Mouse (Mus musculus) testis, adult 2 months (tissue): ENCODE measurements around the gene Cckbr. TPM values are rescaled to one million over a fixed set of nuclear protein-coding genes. Genes with fewer than 3 reads are reported as not detected.
A peak's percentile ranks its signal among the peaks of the same experiment; 100 is the strongest.

Experiments
- H3K27ac ChIP-seq: fragments of 200-500 bp; 2 replicates; pipeline ENCODE4 v1.5.1; 2012; ENCODE audit warnings: low read depth, low read length; ENCODE audit not compliant: control insufficient read depth, insufficient read depth
- H3K27me3 ChIP-seq: fragments of 200-500 bp; 2 replicates; pipeline ENCODE4 v1.6.1; 2012; ENCODE audit warnings: mild to moderate bottlenecking, low read length, moderate library complexity; ENCODE audit not compliant: control insufficient read depth, insufficient read depth
- H3K36me3 ChIP-seq: fragments of 200-500 bp; 2 replicates; pipeline ENCODE4 v1.6.1; 2012; ENCODE audit warnings: mild to moderate bottlenecking, low read length; ENCODE audit not compliant: control insufficient read depth, insufficient read depth
- H3K4me1 ChIP-seq: fragments of 200-500 bp; 2 replicates; pipeline ENCODE4 v1.6.1; 2012; ENCODE audit warnings: low read length; ENCODE audit not compliant: control insufficient read depth, insufficient read depth
- H3K4me3 ChIP-seq: fragments of 200-500 bp; 2 replicates; pipeline ENCODE4 v1.5.1; 2012; ENCODE audit warnings: low read depth, mild to moderate bottlenecking, low read length, moderate library complexity, mixed read lengths; ENCODE audit not compliant: control insufficient read depth
- CTCF ChIP-seq: fragments of 200-500 bp; IDR thresholded peaks from 2 replicates; pipeline ENCODE4 v1.5.1; 2012; ENCODE audit warnings: low read depth, mild to moderate bottlenecking, inconsistent platforms, low read length, moderate library complexity; ENCODE audit not compliant: control insufficient read depth, insufficient read depth, insufficient replicate concordance
- POLR2A ChIP-seq: fragments of 200-500 bp; IDR thresholded peaks from 2 replicates; pipeline ENCODE4 v1.6.1; 2012; ENCODE audit warnings: low read depth, mild to moderate bottlenecking, inconsistent platforms, low read length, moderate library complexity; ENCODE audit not compliant: control insufficient read depth
- polyA plus RNA-seq: library from polyadenylated mRNA; depleted of rRNA; stranded (reverse); fragments of >200 nt; gene quantifications from 2 replicates; pipeline ENCODE4 v1.2.3, GENCODE M21; 2012

Gene Cckbr
- polyA plus RNA-seq, 1 experiment: 0.07 TPM

DNA sequence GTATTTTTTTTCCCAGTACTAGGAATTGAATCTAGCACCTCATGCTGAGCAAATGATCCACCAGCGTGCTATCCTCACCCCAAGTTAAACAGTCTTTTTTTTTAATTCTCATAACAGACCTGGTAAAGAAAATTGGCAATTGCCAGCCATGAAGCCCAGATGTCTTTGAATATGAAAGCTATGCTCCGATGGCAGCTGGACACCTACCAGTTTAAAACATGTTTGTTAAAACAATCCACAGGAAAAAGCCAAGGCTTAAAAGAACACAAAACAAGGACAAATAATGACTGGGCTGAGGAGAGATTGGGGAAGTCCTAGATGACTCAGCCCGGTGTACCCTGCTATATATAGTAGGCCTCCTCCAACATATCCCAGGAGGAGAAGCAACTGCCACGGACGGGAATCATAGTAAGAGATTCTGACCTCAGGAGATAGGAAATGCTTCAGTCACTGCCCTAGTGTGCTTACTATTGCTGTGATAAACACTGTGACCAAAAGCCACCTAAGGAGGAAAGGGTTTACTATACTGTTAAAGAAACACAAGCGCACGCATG is 49.9 kb downstream of the Cckbr start:
- Histone ChIP-seq H3K27ac (no peak overlapping the region), H3K4me1 (no peaks in the 10 kb centered on the region), H3K27me3 (no peaks in the 10 kb centered on the region), H3K36me3 (no peaks in the 10 kb centered on the region), H3K4me3 (no peak overlapping the region)
- TF ChIP-seq POLR2A (no peak), CTCF (no peak)

DNA sequence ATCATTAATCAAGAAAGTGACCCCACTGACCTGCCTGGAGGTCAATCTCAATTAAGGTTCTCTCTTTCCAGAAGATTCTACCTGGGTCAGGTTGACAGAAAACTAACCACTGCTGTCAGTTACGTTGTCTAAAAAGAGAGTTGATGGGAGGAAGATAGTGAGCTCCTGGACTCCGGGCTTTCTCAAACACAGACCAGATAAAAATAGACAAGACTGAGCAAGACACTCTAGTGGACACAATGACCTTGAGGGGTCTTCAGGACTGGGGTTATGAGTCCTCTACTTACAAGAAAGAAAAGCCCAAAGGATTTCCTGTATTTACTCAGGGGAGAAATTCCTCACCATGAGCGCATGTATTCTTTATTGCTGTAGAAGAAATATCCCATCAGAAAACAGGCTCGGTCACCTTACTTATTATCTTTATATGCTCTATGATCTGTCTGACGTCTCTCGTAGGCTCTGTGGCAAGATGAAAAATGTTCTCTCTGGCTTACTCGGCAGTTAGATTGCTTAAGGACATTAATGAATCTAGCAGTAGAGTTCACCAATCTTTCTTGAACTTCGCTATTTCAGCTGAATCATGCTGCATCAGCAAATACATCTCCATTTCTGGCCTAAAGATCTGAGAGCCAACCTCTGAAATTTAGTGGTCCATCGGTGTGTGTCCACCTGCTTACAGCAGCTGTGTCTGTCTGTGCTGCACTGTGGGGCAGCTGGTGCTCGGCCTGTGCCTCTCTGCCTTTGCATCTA is 51.3 kb downstream of the Cckbr start:
- no peaks in the 10 kb centered on the region for H3K36me3 ChIP-seq
- no peak overlapping the region for H3K27ac ChIP-seq
- no peak for TF ChIP-seq CTCF
- TF ChIP-seq POLR2A: no peak
- no peaks in the 10 kb centered on the region for H3K27me3 ChIP-seq
- peaks cover 9% of the 10 kb centered on the region for H3K4me1 ChIP-seq
- H3K4me3 ChIP-seq: no peak overlapping the region

DNA sequence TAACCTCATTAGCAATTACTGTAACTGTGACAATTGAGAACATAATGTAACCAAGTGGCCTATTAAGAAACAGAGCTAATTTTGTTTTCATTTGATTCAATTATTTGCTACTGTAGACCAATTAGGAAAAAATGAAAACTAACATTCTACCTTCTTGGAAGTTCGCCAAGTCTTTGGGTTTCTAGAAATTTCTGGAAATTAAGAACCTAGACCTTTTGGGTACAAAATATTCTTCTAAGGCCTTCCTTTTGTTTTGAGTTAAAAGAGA is 51.8 kb downstream of the Cckbr start:
- Histone ChIP-seq H3K4me3 (no peak overlapping the region), H3K4me1 (peaks cover 12% of the 10 kb centered on the region), H3K36me3 (no peaks in the 10 kb centered on the region), H3K27ac (no peak overlapping the region), H3K27me3 (no peaks in the 10 kb centered on the region)
- TF ChIP-seq POLR2A: no peak
- no peak for TF ChIP-seq CTCF

DNA sequence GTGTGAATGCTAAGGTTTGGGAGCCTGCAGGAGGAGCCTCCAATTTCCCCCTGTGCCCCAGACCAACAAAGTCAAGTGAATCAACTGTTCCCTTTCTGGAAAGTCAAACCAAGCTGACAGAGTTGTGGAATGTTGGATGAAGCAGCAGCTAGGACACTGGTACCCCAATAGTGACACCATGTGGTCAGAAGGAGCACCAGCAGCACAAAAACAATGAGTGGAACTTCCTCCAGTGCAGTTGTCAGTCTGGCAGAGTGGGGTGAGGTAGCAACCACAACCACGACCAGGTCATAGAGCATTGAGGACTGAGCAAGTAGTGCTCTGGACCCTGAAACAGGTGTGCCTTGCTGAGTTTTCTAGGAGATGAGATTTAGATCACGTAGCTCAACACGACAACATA is 52.3 kb downstream of the Cckbr start:
- H3K27me3 ChIP-seq: no peaks in the 10 kb centered on the region
- TF ChIP-seq CTCF (peak; percentile 47; the same call in 1 of the 2 replicates), POLR2A (no peak)
- H3K4me1 ChIP-seq: peaks cover 12% of the 10 kb centered on the region
- no peak overlapping the region for H3K4me3 ChIP-seq
- no peaks in the 10 kb centered on the region for H3K36me3 ChIP-seq
- no peak overlapping the region for H3K27ac ChIP-seq

DNA sequence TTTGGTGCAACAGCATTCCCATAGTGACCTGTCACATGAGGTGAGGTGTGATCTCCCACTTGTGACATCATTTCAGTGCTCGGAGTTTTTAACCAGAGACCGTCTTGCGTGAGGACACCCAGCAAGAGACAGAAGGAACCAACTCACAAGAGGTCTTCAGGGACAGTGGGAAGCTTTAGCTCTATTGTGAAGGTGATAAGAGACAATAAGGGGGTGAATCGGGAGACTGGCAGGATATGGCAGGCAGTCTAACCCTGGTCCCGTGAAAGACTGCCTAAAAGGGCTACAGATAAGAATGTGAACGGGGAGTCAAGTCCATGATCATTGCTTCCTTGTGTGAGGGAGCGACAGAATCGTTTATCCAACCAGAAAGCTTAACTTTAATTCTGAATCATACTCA is 52.8 kb downstream of the Cckbr start:
- TF ChIP-seq CTCF (no peak), POLR2A (no peak)
- H3K27ac ChIP-seq: no peak overlapping the region
- H3K27me3 ChIP-seq: no peaks in the 10 kb centered on the region

DNA sequence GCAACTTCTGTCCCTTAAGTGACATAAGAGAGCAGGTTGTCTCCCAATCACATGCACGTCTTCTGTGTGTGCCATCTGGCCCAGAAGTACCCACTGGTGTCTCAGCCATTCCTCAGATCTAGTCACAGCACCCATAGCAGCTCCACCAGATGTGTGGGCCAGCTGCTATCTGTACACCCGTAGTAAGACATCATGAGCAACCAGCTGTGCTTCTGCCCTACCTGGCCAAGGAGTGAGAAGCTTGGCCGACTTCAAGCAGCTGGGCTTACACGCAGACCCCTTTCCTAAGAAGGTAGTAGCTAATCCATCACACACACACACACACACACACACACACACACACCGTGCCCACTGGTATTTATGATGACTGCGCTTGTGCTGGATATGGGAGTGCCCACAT is 53.7 kb downstream of the Cckbr start:
- H3K4me1 ChIP-seq: peaks cover 12% of the 10 kb centered on the region
- TF ChIP-seq CTCF: no peak
- no peak for TF ChIP-seq POLR2A
- no peak overlapping the region for H3K27ac ChIP-seq
- H3K27me3 ChIP-seq: no peaks in the 10 kb centered on the region
- no peaks in the 10 kb centered on the region for H3K36me3 ChIP-seq
- H3K4me3 ChIP-seq: no peak overlapping the region

More for the DNA sequence above, 52.8 kb downstream of the Cckbr start:
- H3K4me3 ChIP-seq: no peak overlapping the region
- H3K36me3 ChIP-seq: no peaks in the 10 kb centered on the region
- H3K4me1 ChIP-seq: peaks cover 12% of the 10 kb centered on the region

DNA sequence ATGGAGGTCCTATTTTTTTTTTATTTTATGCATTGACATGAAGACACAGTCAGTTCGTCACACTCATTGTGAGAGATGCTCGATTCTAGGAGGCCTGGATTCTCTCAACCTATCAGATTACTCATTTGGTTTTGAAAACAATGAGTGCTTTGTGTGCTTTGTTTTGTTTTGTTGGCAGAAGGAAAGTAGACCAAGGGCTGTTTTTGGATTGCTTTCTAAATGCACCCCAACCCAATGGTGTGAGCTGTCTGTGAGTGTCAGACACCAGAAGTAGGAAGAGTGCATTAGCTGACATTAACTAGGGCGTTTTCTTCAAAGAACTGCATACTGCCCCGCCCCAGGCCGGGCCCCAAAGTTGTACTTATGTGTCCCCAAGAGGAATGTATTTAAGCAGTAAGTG is 54.5 kb downstream of the Cckbr start:
- Histone ChIP-seq H3K36me3 (no peaks in the 10 kb centered on the region), H3K27me3 (no peaks in the 10 kb centered on the region), H3K4me3 (no peak overlapping the region), H3K27ac (no peak overlapping the region; the same call in 1 of the 2 replicates), H3K4me1 (peaks cover 12% of the 10 kb centered on the region)
- TF ChIP-seq POLR2A (no peak), CTCF (no peak)
